ENCODE assay signal across 9 mouse cellular contexts in the genomic region with DNA sequence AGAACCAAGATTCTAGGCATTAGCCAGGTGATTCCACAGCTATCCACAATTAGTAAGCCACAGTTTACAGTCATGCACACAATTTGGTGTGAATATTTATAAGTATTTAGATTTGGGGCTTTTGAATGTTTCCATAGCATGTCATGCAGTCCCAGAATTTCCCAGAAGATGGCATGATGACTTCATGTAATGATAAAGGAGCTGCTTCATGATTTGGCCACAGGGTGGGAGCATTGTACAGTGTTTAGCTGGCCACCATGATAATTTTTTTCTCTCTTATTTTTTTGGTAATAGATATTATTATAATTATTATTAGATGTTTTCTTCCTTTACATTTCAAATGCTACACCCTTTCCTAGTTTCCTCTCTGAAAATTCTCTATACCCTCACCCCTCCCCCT.
DNase-seq lines count a peak whose midpoint lies in the region; ATAC-seq lines count a peak whose summit lies in the region.
"Had no signal": no experiment of that assay in that cellular context is flagged by ENCODE, and none has a peak within 500 bp of the region (broad histone marks: within the 10 kb centered on the region; RNA-seq: fewer than 3 reads in every experiment).

No protein-coding gene starts in this region.

- no peak overlapping the region for H3K27ac ChIP-seq in kidney, embryonic 16.5 days (ENCODE audit: low read length)
- H3K27ac ChIP-seq: macrophage had no signal

- no peak overlapping the region for H3K4me2 ChIP-seq in kidney, embryonic 16.5 days (replicated peaks; ENCODE audit: low read depth, low read length)

- peak; percentile 41 for DNase-seq in kidney, adult 18-20 months
- DNase-seq in adrenal gland, adult (ENCODE audit: inconsistent age in 2 of 2, low spot score in 1 of 2): peak; percentile 31 to 85
- peak; percentile 47 for DNase-seq in embryo, embryonic 9.5 days (ENCODE audit: extremely low spot score)
- DNase-seq in heart, postnatal 10 days: peak; percentile 67 to 80
- DNase-seq in layer of hippocampus, postnatal 10 days (ENCODE audit: low spot score in 2 of 2): peak; percentile 72 to 77
- peak; percentile 80 for DNase-seq in lung, postnatal 36 days
- peak; percentile 63 for DNase-seq in urinary bladder, postnatal 25 days (ENCODE audit: low spot score)

- H3K9me3 ChIP-seq in kidney, embryonic 16.5 days (ENCODE audit: low read length): no peaks in the 10 kb centered on the region

- no peaks in the 10 kb centered on the region for H3K27me3 ChIP-seq in kidney, embryonic 16.5 days (ENCODE audit: insufficient read depth, low read length)

- no peak overlapping the region for H3K9ac ChIP-seq in kidney, embryonic 16.5 days (replicated peaks; ENCODE audit: low read length)

- H3K36me3 ChIP-seq in kidney, embryonic 16.5 days (ENCODE audit: insufficient read depth, low read length): no peaks in the 10 kb centered on the region

- H3K4me1 ChIP-seq in kidney, embryonic 16.5 days (ENCODE audit: insufficient read depth, low read length): no peaks in the 10 kb centered on the region

- intact Hi-C loops in heart, postnatal 10 days (cut with DNase I): loop anchor here (1.0 to 10.0 kb wide), 6 partner anchors 117 to 1247 kb away; no protein-coding TSS in a partner anchor

- H3K4me3 ChIP-seq in kidney, embryonic 16.5 days (ENCODE audit: low read length): no peak overlapping the region

- no peak for ATAC-seq in kidney, embryonic 16.5 days (ENCODE audit: low FRiP score, low TSS enrichment)
